Mouse (Mus musculus) ES-E14 (cell line): ENCODE results near the gene Hist1h4a.

Source experiments
- CHD2 ChIP-seq: IDR thresholded peaks from 2 replicates; pipeline ENCODE4 v1.6.1; 2014; ENCODE audit warnings: mild to moderate bottlenecking, low read depth, low read length, inconsistent platforms
- ZC3H11A ChIP-seq: IDR thresholded peaks from 2 replicates; pipeline ENCODE4 v1.6.1; 2012; ENCODE audit warnings: low read depth, mild to moderate bottlenecking, inconsistent platforms, low read length, borderline replicate concordance

- TF ChIP-seq ZC3H11A (no peak), CHD2 (no peak)
Measured at GRCm38 (mm10) chr13:23740256-23740840, 20.7 kb downstream of the Hist1h4a start.
